Mouse (Mus musculus): ENCODE results near the gene Unk.

GRCm38 (mm10) chr11:116014821-116015220, 15.3 kb upstream of the Unk start:
- TF ChIP-seq CTCF (IDR thresholded peaks at IDR 0.05; ENCODE audit: borderline replicate concordance, extremely low read depth, insufficient read depth, insufficient read length) (no peak), POLR2A (IDR thresholded peaks at IDR 0.05; ENCODE audit: borderline replicate concordance, extremely low read depth, insufficient read depth, insufficient read length, poor library complexity, severe bottlenecking) (no peak)
